Mouse (Mus musculus) G1E (cell line): ENCODE results near the gene Rcor1. TPM values are rescaled to one million over a fixed set of nuclear protein-coding genes. Genes with fewer than 3 reads are reported as not detected.

Experiments used
- ATAC-seq: 2 replicates; pipeline ENCODE4 v1.8.0; 2016; ENCODE audit warnings: mild to moderate bottlenecking; ENCODE audit not compliant: insufficient number of reproducible peaks, poor library complexity, low FRiP score, severe bottlenecking; ENCODE audit errors: extremely low read depth
- DNase-seq: peaks from one replicate; pipeline ENCODE4 v3.0.0; 2012; ENCODE audit warnings: low spot score
- H3K27me3 ChIP-seq: 2 replicates; pipeline ENCODE4 v1.6.1; 2012; ENCODE audit warnings: mild to moderate bottlenecking, low read length, inconsistent platforms; ENCODE audit not compliant: insufficient read depth
- H3K36me3 ChIP-seq: replicated peaks from 2 replicates; pipeline ENCODE3; 2012; ENCODE audit warnings: mild to moderate bottlenecking, inconsistent platforms
- H3K4me1 ChIP-seq: 2 replicates; pipeline ENCODE4 v1.6.1; 2012; ENCODE audit warnings: low read depth, low read length, inconsistent platforms, mixed read lengths; ENCODE audit not compliant: insufficient read depth
- H3K4me3 ChIP-seq: 2 replicates; pipeline ENCODE4 v1.5.1; 2012; ENCODE audit warnings: low read depth, mild to moderate bottlenecking, inconsistent platforms, low read length, moderate library complexity, mixed read lengths
- H3K9me3 ChIP-seq: replicated peaks from 2 replicates; pipeline ENCODE4 v1.6.1; 2012; ENCODE audit warnings: inconsistent platforms
- CTCF ChIP-seq: IDR thresholded peaks from 2 replicates; pipeline ENCODE4 v1.5.1; 2012; ENCODE audit warnings: low read depth, low read length, inconsistent platforms, mixed read lengths
- GATA1 ChIP-seq: IDR thresholded peaks from 2 replicates; pipeline ENCODE4 v1.6.1; 2012; ENCODE audit warnings: borderline replicate concordance, low read length, inconsistent platforms, mixed read lengths
- GATA2 ChIP-seq: IDR thresholded peaks from 2 replicates; pipeline ENCODE4 v1.6.1; 2012; ENCODE audit warnings: low read depth, low read length, inconsistent platforms, borderline replicate concordance
- POLR2AphosphoS5 ChIP-seq: IDR thresholded peaks from 2 replicates; pipeline ENCODE4 v1.6.1; 2012; ENCODE audit warnings: low read depth, low read length, inconsistent platforms; ENCODE audit not compliant: insufficient replicate concordance
- TAL1 ChIP-seq: conservative IDR thresholded peaks from 2 replicates; pipeline ENCODE4 v1.6.1; 2012; ENCODE audit warnings: low read depth, low read length, inconsistent platforms, mixed read lengths
- polyA plus RNA-seq: library from polyadenylated mRNA; stranded (reverse); fragments of >175 nt; gene quantifications from 2 replicates; pipeline ENCODE4 v1.2.3, GENCODE M21; 2012
- total RNA-seq, 2 experiments: library from RNA; stranded (forward) in 1 of 2; stranded (reverse) in 1 of 2; fragments of 200-1000 nt in 1 of 2; fragments of >200 nt in 1 of 2; fragmentation: Nextera tagmentation in 1 of 2; gene quantifications; 2 replicates each; pipeline ENCODE4 v1.2.3; 2014 to 2017

Rcor1 gene
- total and polyA plus RNA-seq, 3 experiments: 84.4 to 304 (median 125) TPM

- no peaks in the 10 kb centered on the region for H3K27me3 ChIP-seq
- DNase-seq (no peak), ATAC-seq (no peak)
- H3K9me3 ChIP-seq: no peaks in the 10 kb centered on the region
- H3K4me1 ChIP-seq: peaks cover 55% of the 10 kb centered on the region
- H3K36me3 ChIP-seq: peaks cover 82% of the 10 kb centered on the region
- H3K4me3 ChIP-seq: no peak overlapping the region
- no peak for TF ChIP-seq TAL1
- TF ChIP-seq POLR2AphosphoS5: no peak
- no peak for TF ChIP-seq CTCF
- no peak for TF ChIP-seq GATA2
- no peak for TF ChIP-seq GATA1
Observed at GRCm38 (mm10) chr12:111071477-111072152, 32.5 kb downstream of the Rcor1 start.

GRCm38 (mm10) chr12:111076385-111076965, 37.3 kb downstream of the Rcor1 start:
- Histone ChIP-seq H3K4me1 (peaks cover 46% of the 10 kb centered on the region), H3K4me3 (no peak overlapping the region), H3K36me3 (peaks cover 78% of the 10 kb centered on the region), H3K27me3 (no peaks in the 10 kb centered on the region), H3K9me3 (no peaks in the 10 kb centered on the region)
- TF ChIP-seq CTCF: no peak
- no peak for TF ChIP-seq GATA2
- no peak for TF ChIP-seq GATA1
- TF ChIP-seq POLR2AphosphoS5: no peak
- TF ChIP-seq TAL1: no peak
- DNase-seq (no peak), ATAC-seq (no peak)

- Histone ChIP-seq H3K27me3 (no peaks in the 10 kb centered on the region), H3K4me1 (peaks cover 43% of the 10 kb centered on the region), H3K4me3 (no peak overlapping the region), H3K36me3 (peaks cover 89% of the 10 kb centered on the region), H3K9me3 (0 out of 2 replicates have a peak, but pooled peaks cover 2% of the 10 kb centered on the region)
- TF ChIP-seq GATA2 (no peak), POLR2AphosphoS5 (0 out of 2 replicates have a peak, but pooled peaks have one; percentile 34)
- DNase-seq: no peak
- ATAC-seq: no peak
Observed at GRCm38 (mm10) chr12:111085579-111085978, 46.4 kb downstream of the Rcor1 start.

- no peak for TF ChIP-seq POLR2AphosphoS5
- no peak for TF ChIP-seq GATA2
- no peak for TF ChIP-seq TAL1
- TF ChIP-seq GATA1: no peak
- no peak for TF ChIP-seq CTCF
- DNase-seq: no peak
- no peak for ATAC-seq
- peaks cover 52% of the 10 kb centered on the region for H3K4me1 ChIP-seq
- H3K27me3 ChIP-seq: no peaks in the 10 kb centered on the region
- 0 out of 2 replicates have a peak, but pooled peaks cover 2% of the 10 kb centered on the region for H3K9me3 ChIP-seq
- peaks cover 90% of the 10 kb centered on the region for H3K36me3 ChIP-seq
- no peak overlapping the region for H3K4me3 ChIP-seq
Observed at GRCm38 (mm10) chr12:111087066-111087465, 47.9 kb downstream of the Rcor1 start.

- Histone ChIP-seq H3K4me3 (no peak overlapping the region), H3K27me3 (no peaks in the 10 kb centered on the region), H3K36me3 (peaks cover 89% of the 10 kb centered on the region), H3K4me1 (peaks cover 58% of the 10 kb centered on the region), H3K9me3 (0 out of 2 replicates have a peak, but pooled peaks cover 2% of the 10 kb centered on the region)
- ATAC-seq: peak; percentile 56
- TF ChIP-seq GATA1: no peak
- TF ChIP-seq CTCF: peak; percentile 80
- DNase-seq: peak; percentile 41
Observed at GRCm38 (mm10) chr12:111088186-111088585, 49.0 kb downstream of the Rcor1 start.

GRCm38 (mm10) chr12:111088731-111089141, 49.6 kb downstream of the Rcor1 start:
- Histone ChIP-seq H3K4me1 (peaks cover 63% of the 10 kb centered on the region), H3K27me3 (no peaks in the 10 kb centered on the region), H3K9me3 (no peaks in the 10 kb centered on the region), H3K4me3 (no peak overlapping the region), H3K36me3 (peaks cover 89% of the 10 kb centered on the region)
- no peak for TF ChIP-seq GATA2
- no peak for TF ChIP-seq POLR2AphosphoS5
- TF ChIP-seq CTCF: no peak
- TF ChIP-seq GATA1: no peak
- no peak for TF ChIP-seq TAL1
- DNase-seq (no peak), ATAC-seq (no peak)
